In genomic region chr8:106044151-106044550, GRCm38 (mm10) we compare ENCODE assay signal across 13 mouse cellular contexts. TPM values are rescaled to one million over a fixed set of nuclear protein-coding genes. Genes with fewer than 3 reads are reported as not detected.
DNase-seq lines count a peak whose midpoint lies in the region; ATAC-seq lines count a peak whose summit lies in the region.
"Had no signal": no experiment of that assay in that cellular context is flagged by ENCODE, and none has a peak within 500 bp of the region (broad histone marks: within the 10 kb centered on the region; RNA-seq: fewer than 3 reads in every experiment).

No protein-coding gene starts in this region.

- WGBS in kidney, embryonic 16.5 days = 37% methylated on average over 3 of the region's 3 CpGs
- WGBS in embryonic facial prominence, embryonic 10.5 days = 90% methylated on average over 3 of the region's 3 CpGs

- no peak overlapping the region for H3K9ac ChIP-seq in kidney, embryonic 16.5 days (replicated peaks; ENCODE audit: low read length)
- H3K9ac ChIP-seq: forebrain, embryonic 13.5 days had no signal

- no peak for DNase-seq in kidney, adult 8-10 months
- DNase-seq in 416B (ENCODE audit: low read depth) = peak; percentile 59
- DNase-seq in embryonic facial prominence, embryonic 10.5 days (ENCODE audit: low spot score) = peak; percentile 14
- peak; percentile 56 to 71 for DNase-seq in heart, postnatal 14 days
- DNase-seq in spleen, postnatal 10 days (ENCODE audit: low spot score in 2 of 2) = no peak
- DNase-seq in frontal cortex, postnatal 36 days (ENCODE audit: low spot score in 2 of 2) = no peak
- DNase-seq in cerebellum, postnatal 25 days = no peak
- DNase-seq: cerebellum, adult 2 months; lung, adult 2 months had no signal

- peaks cover 8% of the 10 kb centered on the region; the same call in 1 of the 2 replicates for H3K36me3 ChIP-seq in kidney, embryonic 16.5 days (ENCODE audit: insufficient read depth, low read length)
- H3K36me3 ChIP-seq in embryonic facial prominence, embryonic 10.5 days (replicated peaks) = peaks cover 33% of the 10 kb centered on the region

- H3K4me1 ChIP-seq in kidney, embryonic 16.5 days (ENCODE audit: insufficient read depth, low read length) = peaks cover 9% of the 10 kb centered on the region; the same call in 1 of the 2 replicates
- H3K4me1 ChIP-seq in embryonic facial prominence, embryonic 10.5 days = peaks cover 7% of the 10 kb centered on the region; the same call in 1 of the 2 replicates
- H3K4me1 ChIP-seq: forebrain, embryonic 13.5 days had no signal

- H3K9me3 ChIP-seq in kidney, embryonic 16.5 days (ENCODE audit: low read length) = no peaks in the 10 kb centered on the region
- no peaks in the 10 kb centered on the region for H3K9me3 ChIP-seq in embryonic facial prominence, embryonic 10.5 days
- H3K9me3 ChIP-seq: forebrain, embryonic 13.5 days had no signal

- no peaks in the 10 kb centered on the region for H3K27me3 ChIP-seq in kidney, embryonic 16.5 days (ENCODE audit: insufficient read depth, low read length)
- no peaks in the 10 kb centered on the region for H3K27me3 ChIP-seq in embryonic facial prominence, embryonic 10.5 days (replicated peaks; ENCODE audit: low read depth, poor library complexity, severe bottlenecking)
- H3K27me3 ChIP-seq: forebrain, embryonic 13.5 days had no signal

- H3K4me3 ChIP-seq in kidney, embryonic 16.5 days (ENCODE audit: low read length) = no peak overlapping the region
- H3K4me3 ChIP-seq in embryonic facial prominence, embryonic 10.5 days = no peak overlapping the region
- H3K4me3 ChIP-seq: forebrain, embryonic 13.5 days had no signal

- H3K27ac ChIP-seq in kidney, embryonic 16.5 days (ENCODE audit: low read length) = no peak overlapping the region
- no peak overlapping the region for H3K27ac ChIP-seq in embryonic facial prominence, embryonic 10.5 days (replicated peaks)
- H3K27ac ChIP-seq: forebrain, embryonic 13.5 days had no signal

- ATAC-seq in kidney, embryonic 16.5 days (ENCODE audit: low FRiP score, low TSS enrichment) = peak; percentile 78; the same call in 1 of the 2 replicates
- ATAC-seq: forebrain, embryonic 13.5 days had no signal

- intact Hi-C loops in heart, postnatal 14 days (cut with DNase I) = no loop called here

- H3K4me2 ChIP-seq in kidney, embryonic 16.5 days (replicated peaks; ENCODE audit: low read depth, low read length) = no peak overlapping the region
- H3K4me2 ChIP-seq: forebrain, embryonic 13.5 days had no signal

RNA-seq across cellular contexts. Expression of gene Nfatc3, which starts 14.5 kb away (rescaled TPM):
- 5.7 and 6.7 TPM in 2 replicates for polyA plus RNA-seq in kidney, embryonic 16.5 days (2015; fragmentation: Nextera tagmentation; extraction: Ambion mirVana)
- 6.8 and 7.3 TPM in 2 replicates for polyA plus RNA-seq in embryonic facial prominence, embryonic 10.5 days (2016; fragmentation: Nextera tagmentation; extraction: Ambion mirVana)
- total RNA-seq in heart, postnatal 14 days (2021) = 10 to 100 TPM; 22.0 to 29.4 TPM

RNA-seq across cellular contexts. Expression of gene Ddx28, which starts 32.5 kb away (rescaled TPM):
- 19.8 and 21.2 TPM in 2 replicates for polyA plus RNA-seq in kidney, embryonic 16.5 days (2015; fragmentation: Nextera tagmentation; extraction: Ambion mirVana)
- 22.3 and 23.6 TPM in 2 replicates for polyA plus RNA-seq in embryonic facial prominence, embryonic 10.5 days (2016; fragmentation: Nextera tagmentation; extraction: Ambion mirVana)
- total RNA-seq in heart, postnatal 14 days (2021) = 1 to 10 TPM; 9.5 to 9.9 TPM

RNA-seq across cellular contexts. Expression of gene Dpep2nb, which starts 38.4 kb away (rescaled TPM):
- polyA plus RNA-seq in kidney, embryonic 16.5 days (2015; fragmentation: Nextera tagmentation; extraction: Ambion mirVana) = not detected in 2 replicates
- polyA plus RNA-seq in embryonic facial prominence, embryonic 10.5 days (2016; fragmentation: Nextera tagmentation; extraction: Ambion mirVana) = not detected in 2 replicates
- total RNA-seq in heart, postnatal 14 days (2021) = not detected
- total RNA-seq: layer of hippocampus, postnatal 14 days had no signal
- polyA plus RNA-seq: cerebellum, adult 2 months; forebrain, embryonic 13.5 days; lung, adult 2 months; small intestine, adult 2 months had no signal

RNA-seq across cellular contexts. Expression of gene Dus2, which starts 53.0 kb away (rescaled TPM):
- polyA plus RNA-seq in kidney, embryonic 16.5 days (2015; fragmentation: Nextera tagmentation; extraction: Ambion mirVana) = 19.7 and 24.6 TPM in 2 replicates
- 21.0 and 24.9 TPM in 2 replicates for polyA plus RNA-seq in embryonic facial prominence, embryonic 10.5 days (2016; fragmentation: Nextera tagmentation; extraction: Ambion mirVana)
- 1 to 10 TPM; 7.4 to 7.8 TPM for total RNA-seq in heart, postnatal 14 days (2021)

Comparison
In these comparisons a context has a peak if more than half of its experiments do, and no peak if none do; other contexts are left out.
1. DNase-seq: peak in 416B (single experiment), embryonic facial prominence, embryonic 10.5 days (single experiment) and heart, postnatal 14 days (2 of 2); none in kidney, adult 8-10 months (0 of 2), spleen, postnatal 10 days (0 of 2), frontal cortex, postnatal 36 days (0 of 2) and cerebellum, postnatal 25 days (0 of 2).